Mouse (Mus musculus) CH12F3 (cell line): ENCODE data around the gene Zbp1.

Experiments
- in situ Hi-C: fragments of 300-500 bp; cut with MboI; formaldehyde crosslinking; loops from 2 replicates; pipeline ENCODE4 v1.14.3; 2020; ENCODE audit warnings: low sequenced_read_pairs

Zbp1 gene

DNA sequence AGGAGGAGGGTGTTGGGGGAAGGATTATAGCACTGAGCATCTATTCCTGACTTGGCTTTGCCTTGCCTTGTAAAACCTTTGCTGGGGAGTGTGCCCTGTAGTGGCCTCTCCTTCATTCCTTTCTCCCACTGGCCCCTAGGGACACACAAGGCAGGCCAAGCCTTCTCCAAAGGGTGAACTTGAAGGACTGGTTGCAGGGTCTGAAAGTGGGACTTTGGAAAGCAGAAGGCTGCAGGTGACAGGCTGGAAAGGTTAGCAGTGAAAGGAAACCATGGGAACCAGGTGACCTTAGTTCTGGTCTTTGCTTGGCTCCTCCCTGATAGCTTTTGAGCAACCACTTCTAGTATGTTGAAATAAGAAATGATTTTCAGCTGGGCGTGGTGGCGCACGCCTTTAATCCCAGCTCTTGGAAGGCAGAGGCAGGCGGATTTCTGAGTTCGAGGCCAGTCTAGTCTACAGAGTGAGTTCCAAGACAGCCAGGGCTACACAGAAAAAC lies 912 bp downstream of the Zbp1 start:
- in situ Hi-C loops, result no loop called here

DNA sequence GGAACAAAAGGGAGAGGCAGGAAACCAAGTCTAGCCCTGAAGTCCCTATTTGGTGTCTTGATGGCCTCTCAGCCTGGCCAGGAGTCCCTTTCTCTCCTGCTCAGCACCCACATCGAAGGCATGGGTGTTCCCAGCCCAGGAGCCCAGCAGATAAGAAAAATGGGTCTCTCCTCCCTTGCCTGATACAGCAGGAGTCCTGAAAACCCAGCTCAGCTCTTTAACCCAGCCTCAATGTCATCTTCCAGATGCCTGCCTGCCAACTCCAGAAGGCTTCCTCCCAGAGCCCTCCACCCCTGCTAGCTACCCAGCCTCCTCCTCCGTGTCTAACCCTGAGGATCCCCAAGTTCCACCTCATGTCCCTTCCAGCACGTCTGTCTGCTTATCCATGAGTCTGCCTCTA lies 1.5 kb downstream of the Zbp1 start:
- in situ Hi-C loops, result no loop called here

DNA sequence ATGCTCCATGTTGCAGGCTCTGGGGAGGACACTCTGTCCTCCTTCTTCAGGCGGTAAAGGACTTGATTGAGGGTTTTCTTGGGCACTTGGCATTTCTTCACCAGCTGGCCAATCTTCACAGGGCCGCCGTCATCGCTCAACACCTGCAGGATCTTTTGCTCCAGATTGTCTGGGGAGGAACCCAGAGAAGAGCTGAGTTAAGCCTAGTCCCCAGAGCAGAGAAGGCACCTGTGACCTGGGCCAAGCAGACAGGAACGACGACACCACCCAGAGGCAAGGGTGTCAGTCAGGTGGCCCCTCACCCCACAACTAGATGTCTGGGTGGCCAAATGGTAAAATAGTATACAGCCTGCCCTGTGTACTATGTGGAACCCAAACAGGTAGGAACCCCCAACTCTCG lies 1.9 kb downstream of the Zbp1 start:
- in situ Hi-C loops, result no loop called here

DNA sequence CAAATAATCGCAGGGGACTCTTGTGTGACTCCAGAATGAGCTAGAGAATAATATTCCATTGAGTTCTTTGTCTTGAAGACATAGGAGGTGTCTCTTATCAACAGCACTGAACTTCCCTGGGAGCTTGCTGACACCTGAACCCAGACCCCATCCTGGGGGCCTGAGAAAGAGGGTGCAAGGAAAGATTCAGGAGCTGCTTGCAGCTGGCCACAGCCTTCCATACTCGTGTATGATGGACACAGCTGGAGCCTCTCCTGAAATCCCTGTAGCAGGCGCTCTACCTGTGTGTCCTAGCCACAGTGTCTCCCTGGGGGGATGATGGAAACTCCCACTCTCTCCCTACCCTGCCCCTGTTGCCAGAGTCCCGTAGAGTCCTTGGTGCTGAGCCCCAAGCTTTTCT lies 6.5 kb downstream of the Zbp1 start:
- in situ Hi-C loops, result no loop called here

DNA sequence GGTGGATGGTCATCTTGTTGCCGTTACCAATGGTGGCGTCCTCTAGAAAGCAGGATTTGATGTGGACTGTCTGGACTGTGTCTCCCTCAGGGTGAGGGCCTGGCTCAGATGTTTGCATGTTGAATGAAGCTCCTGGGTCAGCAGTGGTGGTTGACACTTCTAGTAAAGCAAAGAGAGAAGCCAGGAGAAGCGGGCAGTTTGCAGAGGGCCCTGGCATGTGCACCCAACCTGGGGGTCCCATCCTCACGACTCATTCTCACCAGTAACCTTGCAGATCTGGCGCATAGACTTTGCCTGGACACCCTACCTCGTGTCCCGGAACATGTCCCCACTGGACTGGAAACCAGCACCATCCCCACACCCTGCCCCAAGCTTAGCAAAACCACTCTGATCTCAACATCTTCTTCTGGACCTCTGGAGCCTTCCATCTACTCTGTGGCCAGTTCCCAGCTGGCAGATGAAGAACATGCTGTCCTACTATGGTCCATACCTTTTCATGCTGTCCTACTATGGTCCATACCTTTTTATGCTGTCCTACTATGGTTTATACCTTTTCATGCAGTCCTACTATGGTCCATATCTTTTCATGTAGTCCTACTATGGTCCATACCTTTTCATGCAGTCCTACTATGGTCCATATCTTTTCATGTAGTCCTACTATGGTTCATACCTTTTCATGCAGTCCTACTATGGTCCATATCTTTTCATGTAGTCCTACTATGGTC lies 9.5 kb downstream of the Zbp1 start:
- in situ Hi-C loops, result no loop called here

DNA sequence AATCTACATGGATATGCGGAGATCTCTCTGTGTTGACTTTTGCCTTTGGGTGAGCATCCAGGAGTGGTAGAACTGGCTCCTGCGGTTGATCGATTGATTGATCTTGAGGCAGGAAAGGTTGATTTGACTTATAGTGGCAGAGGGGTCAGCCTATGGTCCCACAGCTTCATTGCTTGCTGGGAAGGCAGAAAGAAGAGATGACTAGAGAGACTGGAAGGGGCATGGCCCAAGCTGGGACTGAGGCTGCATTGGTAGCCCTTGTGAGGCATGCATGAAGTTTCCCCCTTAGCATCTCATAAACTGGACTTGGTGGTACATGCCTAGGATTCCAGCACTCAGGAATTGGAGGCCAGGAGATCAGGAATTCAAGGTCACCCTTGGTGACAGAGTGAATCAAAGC lies 11.7 kb downstream of the Zbp1 start:
- in situ Hi-C loops, result no loop called here

DNA sequence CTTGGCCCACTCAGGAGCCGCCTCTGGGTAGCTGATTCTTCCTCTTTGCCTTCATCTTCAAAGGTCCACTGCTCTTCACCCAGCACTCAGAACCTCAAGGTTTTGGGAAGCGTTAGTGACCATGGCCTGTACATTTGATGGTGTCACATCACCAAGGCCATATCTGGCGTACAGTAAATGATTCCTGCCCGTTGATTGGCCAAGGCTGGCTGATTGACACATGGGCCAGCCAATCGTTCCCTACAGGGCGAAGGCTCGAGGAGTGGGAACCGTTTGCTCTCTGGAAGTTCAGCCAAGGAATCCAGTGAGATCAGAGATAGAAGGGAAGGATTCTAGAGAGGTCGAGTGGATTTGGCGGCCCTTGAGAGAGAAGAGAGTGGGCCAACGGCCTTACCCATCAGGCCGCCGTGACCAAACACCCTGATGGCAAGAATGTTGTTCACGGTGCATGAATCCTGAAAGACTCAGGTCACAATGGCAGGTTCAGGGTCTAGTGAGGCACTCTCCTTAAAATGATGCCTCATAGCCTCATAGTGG lies 13.1 kb downstream of the Zbp1 start:
- in situ Hi-C loops, result no loop called here

DNA sequence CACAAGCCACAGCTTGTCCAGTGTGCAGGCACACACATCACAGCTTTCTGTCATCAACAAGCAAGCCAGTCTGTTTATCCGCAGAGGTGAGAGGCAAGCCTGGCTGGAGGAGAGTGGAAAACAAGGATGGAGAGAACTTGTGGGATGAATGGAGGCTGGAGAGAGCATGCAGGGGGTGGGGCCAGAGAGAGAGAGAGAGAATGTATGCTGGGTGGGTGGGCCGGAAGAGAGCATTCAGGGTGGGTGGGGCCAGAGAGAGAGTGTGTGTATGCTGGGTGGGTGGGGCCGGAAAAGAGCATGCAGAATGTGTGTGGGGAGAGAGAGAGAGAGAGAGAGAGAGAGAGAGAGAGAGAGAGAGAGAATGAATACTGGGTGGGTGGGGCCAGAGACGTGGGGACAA lies 14.1 kb downstream of the Zbp1 start:
- in situ Hi-C loops, result no loop called here

DNA sequence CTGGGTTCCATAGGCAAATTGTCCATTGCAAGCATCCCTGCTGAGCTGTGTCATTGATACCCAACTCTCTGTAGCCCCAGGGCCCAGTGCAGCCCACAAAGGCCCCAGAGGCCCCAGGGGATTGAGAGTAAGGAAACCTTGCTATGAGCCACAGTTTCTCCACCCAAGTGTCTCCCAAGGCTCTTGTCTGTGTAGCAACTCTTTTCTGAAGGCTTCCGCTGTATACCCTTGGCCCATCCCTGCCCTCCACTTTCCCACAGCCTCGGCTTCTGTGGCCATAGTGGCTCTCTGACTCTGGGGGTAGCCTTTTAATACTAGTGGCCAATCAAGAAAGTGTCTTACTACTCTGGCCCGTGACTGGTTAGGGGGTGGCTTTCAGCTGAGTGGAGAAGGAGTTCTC lies 15.0 kb downstream of the Zbp1 start:
- in situ Hi-C loops, result no loop called here

DNA sequence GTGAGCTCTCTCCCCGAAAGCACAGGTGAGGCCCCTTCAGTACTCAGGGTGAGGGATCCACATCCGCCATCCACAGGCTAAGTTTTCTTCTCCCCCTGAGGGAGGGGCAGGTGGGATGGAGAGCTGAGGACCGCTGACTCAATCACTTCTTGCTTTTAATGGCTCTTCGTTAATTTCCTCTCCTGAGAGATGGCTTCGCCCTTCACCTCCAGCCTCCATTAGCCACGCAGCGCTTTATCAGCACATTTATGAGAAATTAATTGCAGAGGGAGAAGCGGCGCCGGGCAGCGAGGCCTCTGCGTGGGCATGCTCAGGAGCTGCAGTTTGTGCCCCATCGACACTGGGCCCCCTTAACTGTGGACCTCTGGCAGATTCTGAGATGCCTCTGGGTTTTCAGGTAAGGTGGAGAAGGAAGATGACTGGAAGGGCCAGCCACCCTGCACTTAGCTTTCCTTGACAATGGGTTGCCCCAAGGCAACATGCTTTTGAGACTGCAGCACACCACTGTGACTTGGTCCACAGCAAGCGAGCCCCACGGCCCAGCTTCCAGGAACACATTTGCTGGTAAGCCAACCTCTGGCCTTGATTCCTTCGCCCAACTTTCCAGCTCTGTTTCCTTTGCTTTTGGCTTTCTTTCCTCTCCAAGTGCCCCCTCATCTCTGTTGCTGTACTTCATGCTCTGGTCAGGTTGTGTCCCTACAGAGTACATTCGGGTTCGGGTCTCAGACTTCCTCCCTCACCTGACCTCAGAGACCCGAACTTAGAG lies 15.6 kb downstream of the Zbp1 start:
- in situ Hi-C loops, result no loop called here

DNA sequence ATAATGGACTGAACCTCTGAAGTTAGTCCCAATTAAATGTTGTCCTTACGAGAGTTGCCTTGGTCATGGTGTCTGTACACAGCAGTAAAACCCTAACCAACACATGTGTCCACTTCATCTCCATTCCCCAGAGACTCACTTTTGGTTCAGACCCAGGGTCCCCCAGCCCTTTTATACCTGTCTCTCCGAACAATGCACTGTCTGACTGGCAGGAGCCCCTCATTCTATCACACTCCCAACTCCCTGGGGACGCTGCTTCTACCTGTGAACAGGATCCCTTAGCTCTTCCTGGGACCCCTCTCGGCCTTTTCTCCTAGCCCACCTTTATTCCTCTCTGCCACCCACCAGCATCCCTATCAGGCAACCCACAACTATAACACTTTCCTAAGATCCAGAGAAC lies 23.9 kb downstream of the Zbp1 start:
- in situ Hi-C loops, result no loop called here

DNA sequence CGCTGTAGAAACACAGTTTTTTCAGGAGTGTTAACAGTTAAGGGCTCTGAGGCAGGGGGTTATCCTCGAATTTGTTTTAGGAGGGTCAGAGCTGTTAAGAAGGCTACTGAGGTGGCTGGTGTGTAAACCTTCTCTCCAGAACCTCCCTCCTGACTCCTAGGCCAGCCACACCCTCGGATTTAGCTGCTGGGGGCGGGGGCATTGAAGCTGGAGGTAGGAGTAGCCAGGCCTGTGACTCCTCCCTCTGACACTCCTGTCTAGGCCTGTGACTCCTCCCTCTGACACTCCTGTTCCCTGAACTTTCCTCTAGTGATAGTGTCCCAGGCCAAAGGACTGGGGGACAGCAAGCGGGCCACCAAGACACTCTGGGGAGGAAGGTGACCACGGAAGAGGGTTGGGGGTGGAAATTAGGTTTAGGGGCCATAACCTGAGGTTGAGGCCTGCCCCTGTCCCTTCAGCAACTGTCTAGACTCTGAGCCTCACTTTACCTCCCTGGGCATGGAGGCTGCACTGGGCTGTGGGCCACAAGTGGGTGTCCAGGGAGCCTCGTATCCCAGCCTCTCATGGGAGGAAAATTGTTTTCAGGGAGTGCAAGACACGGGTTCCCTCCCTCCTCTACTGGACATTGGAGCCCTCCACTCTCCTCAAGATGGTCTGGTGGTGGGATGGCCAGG lies 31.4 kb downstream of the Zbp1 start:
- in situ Hi-C loops, result no loop called here

DNA sequence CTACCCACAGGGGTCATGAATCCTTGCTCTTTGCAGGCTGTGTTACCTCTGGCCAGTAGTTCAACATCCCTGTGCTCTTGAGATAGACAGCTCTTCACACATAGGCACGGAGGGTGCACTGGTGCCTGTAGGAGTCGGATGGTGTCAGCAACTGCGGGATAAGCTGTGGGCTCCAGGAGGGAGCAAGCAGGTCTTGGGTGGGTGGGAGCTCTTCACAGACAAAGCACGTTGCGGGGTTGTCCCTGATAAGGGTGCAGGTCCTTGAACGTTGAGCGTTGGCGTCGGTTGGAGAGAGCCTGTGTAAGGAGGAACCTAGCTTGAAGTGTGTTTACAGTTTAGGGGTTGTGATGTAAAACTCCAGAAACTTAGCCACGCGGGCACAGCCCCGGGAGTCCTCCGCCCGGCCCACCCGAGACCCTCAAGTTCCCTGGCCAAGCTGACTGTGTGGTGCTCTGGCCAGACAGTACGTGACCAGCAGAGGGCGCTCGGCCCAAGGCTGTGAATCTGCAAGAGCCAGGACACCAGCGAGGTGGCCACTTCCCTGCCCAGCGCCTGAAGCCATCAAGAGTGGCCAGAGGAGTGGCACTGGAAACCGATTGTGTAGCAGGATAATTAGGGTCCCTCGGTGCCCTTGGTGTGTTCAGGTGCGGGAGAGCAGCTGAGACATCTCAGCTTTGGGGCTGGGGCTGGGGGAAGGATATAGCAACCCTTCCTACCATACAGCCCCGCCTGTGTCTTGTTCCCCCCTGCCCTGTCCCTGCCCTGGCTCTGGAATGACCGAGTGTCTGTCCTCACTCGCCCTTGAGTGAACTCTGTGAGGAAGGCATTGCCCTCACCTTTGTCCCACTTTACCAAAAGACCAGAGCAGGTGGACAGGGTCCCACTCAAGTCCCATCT lies 32.4 kb downstream of the Zbp1 start:
- in situ Hi-C loops, result no loop called here

DNA sequence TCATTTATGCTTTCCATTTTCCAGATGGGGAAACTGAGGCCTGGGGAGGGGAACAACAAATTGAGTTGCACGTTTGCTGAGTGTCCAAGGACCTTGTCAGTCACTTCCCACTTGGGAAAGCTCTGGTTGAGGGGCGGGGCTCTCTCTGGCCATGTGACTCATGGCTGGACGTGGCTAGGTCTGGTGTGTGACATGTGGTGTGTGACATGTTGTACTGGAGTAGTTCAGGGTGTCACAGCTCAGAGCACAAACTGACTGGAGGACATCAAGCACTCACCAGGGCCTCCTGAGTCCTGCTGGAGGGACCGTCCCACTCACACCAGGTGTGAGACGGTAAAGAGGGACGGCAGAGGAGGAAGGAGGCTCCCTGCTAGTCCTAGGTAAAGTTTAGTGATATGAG lies 33.4 kb downstream of the Zbp1 start:
- in situ Hi-C loops, result no loop called here

DNA sequence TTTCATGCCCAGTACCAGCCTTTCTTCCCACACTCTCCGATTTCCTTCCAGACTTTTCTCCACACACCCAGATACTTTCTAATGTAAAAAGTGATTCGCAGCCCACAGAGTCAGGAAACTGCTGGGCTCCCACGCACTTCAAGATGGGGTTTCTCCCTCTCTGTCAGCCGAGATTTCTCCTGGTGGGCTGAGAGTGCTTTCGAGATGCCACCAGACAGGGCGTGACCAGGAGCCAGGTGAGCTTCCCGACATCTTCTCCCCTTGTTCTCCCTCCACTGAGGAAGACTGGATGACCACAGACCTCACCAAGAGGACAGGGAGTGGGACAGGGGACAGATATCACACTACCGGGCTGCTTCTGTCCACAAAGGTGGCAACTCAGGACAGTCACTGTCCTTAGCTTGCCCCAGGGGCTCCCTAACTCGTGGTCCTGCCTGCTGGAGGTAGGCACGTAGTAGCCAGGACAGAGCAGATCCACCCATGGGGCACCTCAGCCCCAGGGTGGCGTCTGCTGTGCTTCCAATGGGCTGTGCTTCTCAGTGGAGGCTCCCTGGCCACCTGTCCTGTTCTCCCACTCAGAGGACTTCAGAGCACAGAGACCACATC lies 34.1 kb downstream of the Zbp1 start:
- in situ Hi-C loops, result no loop called here

DNA sequence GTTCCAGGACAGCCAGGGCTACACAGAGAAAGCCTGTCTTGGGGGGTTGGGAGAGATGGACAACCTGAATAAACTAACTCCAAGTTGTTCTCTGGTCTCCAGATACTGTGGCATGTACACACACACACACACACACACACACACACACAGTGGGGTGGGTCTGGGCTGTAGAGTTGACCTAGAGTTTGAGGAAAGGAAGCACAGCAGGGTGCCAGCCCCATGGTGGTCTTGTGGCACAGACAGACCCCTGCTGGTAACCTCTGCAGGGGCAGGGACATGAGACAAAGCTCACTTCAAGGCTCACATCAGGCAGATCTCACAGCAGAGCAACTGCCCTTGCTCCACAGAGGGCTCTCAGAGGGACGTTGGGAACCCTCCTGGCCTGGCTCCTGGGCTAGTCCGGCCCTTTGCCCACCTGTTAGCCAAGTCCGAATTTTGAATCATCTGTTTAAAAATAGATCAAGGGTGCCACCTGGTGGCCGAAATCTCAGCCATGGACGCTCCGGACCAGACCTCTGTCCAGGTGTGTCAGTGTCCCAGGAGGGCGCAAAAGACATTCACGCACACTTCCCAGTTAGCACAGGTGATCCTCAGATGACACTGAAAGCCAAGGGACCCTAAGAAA lies 34.8 kb downstream of the Zbp1 start:
- in situ Hi-C loops, result no loop called here

DNA sequence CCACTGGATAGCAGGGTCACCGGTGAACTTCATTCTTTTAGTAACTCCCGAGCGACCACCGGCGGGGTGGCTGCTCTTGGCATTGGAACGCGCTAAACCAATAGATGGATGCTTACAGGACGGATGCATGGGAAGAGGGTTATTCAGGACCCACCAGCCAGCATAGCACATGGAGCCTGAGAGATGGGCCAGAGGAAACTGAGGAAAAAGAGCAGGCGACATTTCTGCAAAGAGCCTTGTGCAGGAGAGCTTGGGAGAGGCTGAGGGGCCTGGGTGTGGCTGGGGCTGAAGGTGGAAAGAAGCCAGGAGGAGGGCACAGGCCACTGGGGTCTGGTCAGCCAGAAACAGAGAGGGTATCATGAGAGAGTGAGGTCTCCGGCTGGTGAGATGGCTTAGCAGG lies 35.4 kb downstream of the Zbp1 start:
- in situ Hi-C loops, result no loop called here

DNA sequence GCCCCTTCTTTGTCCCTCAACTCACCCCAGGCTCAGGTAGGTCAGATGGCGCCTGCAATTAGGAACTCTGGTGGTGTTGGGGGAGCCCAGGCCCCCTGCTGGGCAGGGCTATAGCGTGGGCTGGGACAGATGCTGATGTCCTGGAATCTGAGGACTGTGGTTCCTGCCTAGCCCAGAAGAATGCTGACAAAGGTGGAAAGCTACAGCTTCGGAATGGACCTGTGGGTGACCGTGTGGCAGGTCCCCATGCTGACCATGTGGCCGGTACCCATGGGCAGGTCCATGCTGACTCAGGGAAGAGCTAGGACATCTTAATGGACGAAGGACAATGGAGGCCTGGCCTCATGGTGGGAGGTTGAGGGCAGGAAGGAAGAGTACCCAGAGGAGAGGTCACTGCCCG lies 35.9 kb downstream of the Zbp1 start:
- in situ Hi-C loops, result no loop called here

DNA sequence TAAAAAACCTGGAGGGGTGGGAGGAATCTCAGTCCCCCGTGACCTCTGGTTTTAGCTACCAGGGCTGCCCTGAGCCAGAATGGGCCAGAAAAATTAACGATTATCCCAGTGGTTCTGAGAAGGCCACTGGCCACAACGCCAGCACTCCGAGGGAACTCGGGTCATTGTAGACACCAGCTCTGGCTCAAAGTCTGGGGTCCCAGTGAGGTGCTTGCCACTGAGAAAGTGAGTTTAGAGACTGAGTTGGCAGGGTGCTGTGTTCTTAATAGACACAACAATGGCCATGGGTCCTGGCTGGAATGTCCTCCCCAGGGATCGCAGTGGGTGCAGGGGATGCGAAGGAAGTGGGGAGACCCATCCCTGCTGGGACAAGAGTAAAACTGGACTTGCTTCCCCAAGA lies 36.8 kb downstream of the Zbp1 start:
- in situ Hi-C loops, result no loop called here

DNA sequence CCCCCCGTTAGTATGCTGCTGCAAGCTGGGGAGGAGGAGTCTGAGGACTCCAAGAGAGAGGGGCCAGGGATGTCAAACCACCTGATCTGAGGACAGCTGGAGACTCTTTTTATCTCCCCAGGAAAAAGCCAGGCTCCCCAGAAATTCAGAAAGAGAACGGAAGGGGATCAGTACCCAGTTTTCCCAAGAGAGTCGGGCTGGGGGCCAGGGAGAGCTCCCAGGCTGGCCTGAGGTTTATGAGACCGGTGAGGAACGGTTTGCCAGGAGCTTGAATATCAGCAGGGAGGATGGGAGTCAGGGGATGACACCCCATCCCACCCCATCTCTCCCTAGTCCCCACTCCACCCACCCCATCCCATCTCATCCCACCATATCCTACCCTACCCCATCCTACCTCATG lies 37.2 kb downstream of the Zbp1 start:
- in situ Hi-C loops, result no loop called here
